Mouse (Mus musculus) MN1 (cell line): ENCODE results near the gene Umad1.

ENCODE experiments used
- DNase-seq: peaks from one replicate; pipeline ENCODE4 v3.0.0-alpha.2; 2016; ENCODE audit warnings: low spot score

Umad1 gene

DNA sequence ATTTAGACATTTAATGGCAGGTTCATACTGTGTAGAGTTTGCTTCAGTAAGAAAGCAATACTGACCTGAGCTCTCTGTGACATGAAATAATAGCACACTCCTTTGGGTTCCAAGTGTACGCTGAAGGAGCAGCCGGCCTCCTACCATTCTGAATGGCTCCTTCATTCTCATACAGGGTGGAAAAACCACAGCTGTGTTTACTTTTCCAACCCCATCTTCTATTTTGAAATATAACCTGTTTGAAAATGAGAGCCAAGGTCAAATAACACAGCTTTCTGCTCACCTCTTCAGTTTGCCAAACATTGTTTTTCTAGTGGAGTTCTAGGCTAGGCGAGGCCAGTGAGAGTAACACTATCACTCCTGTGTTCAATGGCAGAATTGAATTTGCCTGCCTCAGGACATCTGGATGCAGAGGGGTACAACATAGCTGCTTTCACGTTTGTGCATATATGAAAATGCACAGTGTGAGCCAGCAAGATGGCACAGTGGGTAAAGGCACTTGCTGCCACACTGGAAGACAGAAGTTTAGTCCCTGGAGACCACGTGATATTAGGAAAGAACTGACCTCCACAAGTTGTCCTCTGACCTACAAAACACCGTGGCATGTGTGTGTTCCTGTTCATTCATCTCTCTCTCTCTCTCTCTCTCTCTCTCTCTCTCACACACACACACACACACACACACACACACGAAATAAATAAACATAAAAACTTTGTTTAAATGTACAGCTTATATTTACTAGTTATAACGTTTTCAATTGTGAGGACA is 157.9 kb downstream of the Umad1 start:
- DNase-seq: no peak

- no peak for DNase-seq
Measured at GRCm38 (mm10) chr6:8419485-8420186, 160.5 kb downstream of the Umad1 start.

DNA sequence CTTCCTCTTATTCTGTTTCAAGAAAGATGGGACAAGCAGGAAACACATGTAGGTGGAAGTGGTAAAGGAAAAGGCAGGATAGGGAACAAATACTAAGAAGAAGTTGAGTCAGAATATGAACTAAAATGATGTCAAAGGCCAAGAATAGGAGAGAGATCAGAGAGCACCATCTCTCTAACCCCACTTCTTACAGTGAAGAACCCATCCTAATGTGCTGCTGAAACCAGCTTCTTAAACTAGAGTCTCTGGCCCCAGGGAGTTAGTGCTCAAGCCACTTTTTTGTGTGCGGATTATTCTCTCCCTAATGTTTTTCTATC is 161.1 kb downstream of the Umad1 start:
- no peak for DNase-seq

GRCm38 (mm10) chr6:8421421-8421820 is 162.3 kb downstream of the Umad1 start:
- no peak for DNase-seq

- DNase-seq: no peak
Measured at GRCm38 (mm10) chr6:8421959-8422581, 163.0 kb downstream of the Umad1 start.

DNA sequence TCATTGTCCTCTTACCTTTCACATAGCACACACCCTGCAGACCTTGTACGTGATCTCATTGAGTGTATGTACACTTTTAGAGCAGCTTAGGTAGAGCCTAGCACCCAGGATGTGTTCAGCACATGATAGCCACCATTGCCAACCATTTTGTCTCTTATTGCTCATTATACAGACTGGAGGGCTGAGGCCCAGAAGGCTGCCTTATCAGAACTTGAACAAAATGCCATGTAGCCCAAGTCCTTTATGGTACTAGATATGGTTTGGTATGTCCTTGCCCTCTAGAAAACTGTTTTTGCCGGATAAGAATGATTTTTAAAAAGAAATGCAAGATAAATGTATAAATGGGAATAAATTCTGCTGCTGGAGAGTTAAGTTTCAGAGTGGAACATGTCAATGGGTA is 164.1 kb downstream of the Umad1 start:
- no peak for DNase-seq

- DNase-seq: no peak
Measured at GRCm38 (mm10) chr6:8427692-8428091, 168.6 kb downstream of the Umad1 start.

DNA sequence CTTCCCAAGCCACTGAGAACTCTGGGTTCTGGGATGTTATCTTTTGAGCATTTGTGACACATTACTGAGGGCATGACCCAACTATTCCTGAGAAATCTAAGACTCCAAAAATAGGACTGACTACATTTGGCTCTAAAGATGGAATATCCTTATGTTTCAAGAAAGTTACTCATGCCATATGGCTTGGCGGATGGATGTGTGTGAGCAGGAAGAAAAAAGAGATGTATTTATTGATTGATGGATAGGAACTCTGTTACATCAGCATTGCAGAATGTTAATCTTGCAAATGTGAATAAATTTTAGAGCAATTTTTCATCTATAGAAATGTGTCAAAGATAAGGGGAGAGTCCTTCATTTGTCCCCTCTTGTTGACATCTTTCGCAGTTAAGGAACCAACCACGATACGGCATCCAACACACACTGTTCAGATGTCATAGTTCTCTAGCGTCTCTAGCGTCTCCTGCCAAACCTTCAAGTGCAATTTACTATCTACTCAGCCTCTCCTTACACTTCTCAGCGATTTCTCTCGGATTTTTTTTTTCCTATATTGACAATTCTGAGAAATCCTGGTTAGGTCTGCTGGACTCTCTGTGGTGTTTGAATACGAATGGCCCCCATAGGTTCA is 171.6 kb downstream of the Umad1 start:
- DNase-seq: no peak

DNA sequence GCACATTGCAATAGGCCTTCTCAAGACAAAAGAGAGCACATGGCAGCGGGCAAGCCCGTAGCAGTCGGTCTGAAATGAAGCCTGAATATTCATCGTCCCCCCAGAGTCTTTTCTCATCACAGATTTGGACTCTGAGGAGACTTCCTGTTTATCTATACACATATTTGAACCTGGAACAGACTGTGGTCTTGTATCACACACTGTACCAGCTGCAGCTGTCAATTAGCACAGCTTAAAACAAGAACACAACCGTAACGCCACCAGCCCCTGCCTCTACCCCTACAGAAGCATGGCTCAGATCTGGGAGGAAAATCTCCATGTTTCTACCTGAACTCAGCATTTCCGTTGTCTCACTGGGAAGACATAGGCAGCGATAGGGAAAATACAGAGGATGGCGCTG is 174.1 kb downstream of the Umad1 start:
- DNase-seq: no peak

DNA sequence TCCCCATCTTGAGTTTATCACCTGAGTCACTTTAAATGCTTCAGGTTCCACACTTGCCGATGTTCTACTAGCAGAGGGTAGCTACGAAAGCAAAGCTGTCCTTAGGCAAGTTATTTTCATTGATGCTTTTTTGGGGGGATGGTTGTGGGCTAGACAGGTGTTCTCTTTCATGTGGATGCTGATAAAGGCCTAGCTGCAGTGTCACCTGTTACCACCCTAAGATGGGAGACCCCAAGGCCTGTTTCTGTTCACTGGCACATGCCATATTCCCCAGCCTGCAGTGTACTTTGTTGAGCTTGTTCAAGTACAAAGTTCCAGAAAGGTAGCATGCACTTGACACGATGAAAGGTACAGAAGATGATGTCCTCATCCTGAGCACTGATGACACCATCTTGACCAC is 178.8 kb downstream of the Umad1 start:
- DNase-seq: no peak

GRCm38 (mm10) chr6:8441814-8442213 is 182.7 kb downstream of the Umad1 start:
- no peak for DNase-seq

DNA sequence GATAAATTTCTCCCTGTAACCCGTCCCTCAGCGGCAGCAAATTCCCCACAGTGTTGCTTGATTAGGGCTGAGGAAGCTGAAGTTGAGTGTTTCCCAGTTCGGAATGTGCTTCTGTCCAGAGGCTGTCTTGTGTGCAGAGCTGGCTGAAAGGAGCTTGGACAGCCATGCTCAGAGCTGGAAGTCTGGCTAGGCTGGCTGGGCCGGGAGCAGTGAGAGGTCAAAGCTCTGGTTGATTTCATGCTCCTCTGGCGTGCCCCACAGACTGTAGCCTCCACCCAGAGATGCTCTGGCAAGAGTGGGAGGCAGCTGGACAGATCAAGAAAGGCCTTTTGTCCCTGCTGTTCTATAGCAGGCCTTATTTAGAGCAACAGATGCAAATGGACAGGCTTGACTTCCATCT is 187.7 kb downstream of the Umad1 start:
- DNase-seq: peak; percentile 8

DNA sequence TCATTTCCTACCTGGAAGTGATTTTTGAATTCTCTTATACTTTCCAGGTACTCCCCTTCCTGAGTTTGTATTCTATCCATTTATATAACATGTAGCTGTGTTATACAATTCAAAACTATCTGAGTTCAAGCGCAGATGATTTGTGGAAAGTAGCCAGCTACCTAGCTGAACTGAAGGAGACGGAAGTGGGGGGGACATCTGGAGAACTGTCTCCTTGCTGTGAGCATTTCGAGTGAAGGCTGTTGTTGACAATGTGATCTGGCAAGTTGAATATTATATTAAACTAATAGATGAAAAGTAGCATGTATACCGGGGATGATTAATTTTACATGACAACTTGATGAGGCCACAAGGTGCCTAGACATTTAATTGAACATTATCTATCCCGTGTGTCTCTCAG is 196.5 kb downstream of the Umad1 start:
- DNase-seq: no peak

- DNase-seq: no peak
Measured at GRCm38 (mm10) chr6:8458596-8458995, 199.5 kb downstream of the Umad1 start.

DNA sequence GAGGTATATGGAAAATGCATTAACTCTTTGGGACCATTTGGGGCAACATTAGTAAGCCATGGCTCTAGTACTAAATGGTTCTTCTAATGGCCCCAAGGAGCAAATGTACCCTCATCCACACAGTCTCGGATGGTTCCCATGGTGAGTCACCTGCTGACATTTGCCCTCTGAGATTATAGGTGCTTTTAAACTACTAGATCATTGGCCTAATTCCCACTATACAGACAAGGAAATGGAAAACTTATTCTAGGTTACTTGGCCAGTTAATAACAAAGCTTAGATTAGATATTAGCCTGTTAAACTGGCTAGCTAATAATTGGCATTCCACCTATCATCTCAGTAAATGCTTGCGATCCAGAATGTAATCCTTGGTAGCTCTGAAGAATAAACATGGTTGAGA is 203.4 kb downstream of the Umad1 start:
- DNase-seq: no peak

- no peak for DNase-seq
Measured at GRCm38 (mm10) chr6:8465388-8465787, 206.3 kb downstream of the Umad1 start.

GRCm38 (mm10) chr6:8465985-8466384 is 206.9 kb downstream of the Umad1 start:
- DNase-seq: no peak

GRCm38 (mm10) chr6:8467667-8468337 is 208.7 kb downstream of the Umad1 start:
- no peak for DNase-seq

DNA sequence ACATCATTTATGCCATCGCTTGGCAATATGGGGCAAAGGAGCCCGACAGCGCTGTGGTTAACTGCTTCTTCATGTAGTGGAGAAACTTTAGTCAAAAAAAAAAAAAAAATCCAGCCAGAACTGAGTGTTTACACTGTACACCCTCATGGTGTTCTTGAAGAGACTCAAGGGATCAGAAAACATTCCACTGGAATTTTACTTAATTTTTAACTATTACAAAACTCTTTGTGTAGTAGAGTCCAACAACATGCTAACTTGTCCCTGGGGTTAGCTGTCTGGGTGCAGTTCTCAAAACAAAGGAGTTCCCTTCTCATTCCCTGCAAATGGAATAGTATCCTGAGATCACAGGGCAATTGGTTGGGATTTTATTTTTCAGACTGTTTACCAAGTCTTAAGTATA is 210.8 kb downstream of the Umad1 start:
- DNase-seq: no peak

DNA sequence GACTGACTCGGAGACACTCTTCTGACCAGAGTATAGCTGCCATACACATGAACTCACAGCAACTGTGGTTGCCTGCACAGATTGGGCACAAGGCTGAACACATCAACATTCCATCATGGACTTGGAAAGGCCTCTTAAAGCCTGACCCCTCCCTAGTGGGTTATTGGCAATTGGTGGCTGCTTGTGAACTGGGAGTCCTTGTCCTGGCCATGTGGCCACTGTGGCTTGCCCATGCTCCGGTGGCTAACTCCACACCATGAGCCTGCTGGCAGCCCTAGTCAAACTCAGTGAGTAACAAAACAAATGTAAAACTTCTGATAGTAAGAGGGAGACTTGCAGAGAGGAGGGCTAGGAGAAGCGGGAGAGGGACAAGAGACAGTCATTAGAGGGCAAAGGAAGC is 213.0 kb downstream of the Umad1 start:
- no peak for DNase-seq

- DNase-seq: no peak
Measured at GRCm38 (mm10) chr6:8472915-8473314, 213.8 kb downstream of the Umad1 start.

- no peak for DNase-seq
Measured at GRCm38 (mm10) chr6:8473498-8473897, 214.4 kb downstream of the Umad1 start.
